Mouse (Mus musculus): ENCODE measurements at regions not wholly inside any gene's neighbourhood (a gene's known extent, or its start where the extent isn't known, plus 50 kb on each side); places are given as distances from the start of the nearest gene placed in this dataset.
"Not testable (repeated sequence)": the region's sequence is repeated elsewhere in the genome, so short reads cannot be mapped to it uniquely, and the experiment has no call there.

DNA sequence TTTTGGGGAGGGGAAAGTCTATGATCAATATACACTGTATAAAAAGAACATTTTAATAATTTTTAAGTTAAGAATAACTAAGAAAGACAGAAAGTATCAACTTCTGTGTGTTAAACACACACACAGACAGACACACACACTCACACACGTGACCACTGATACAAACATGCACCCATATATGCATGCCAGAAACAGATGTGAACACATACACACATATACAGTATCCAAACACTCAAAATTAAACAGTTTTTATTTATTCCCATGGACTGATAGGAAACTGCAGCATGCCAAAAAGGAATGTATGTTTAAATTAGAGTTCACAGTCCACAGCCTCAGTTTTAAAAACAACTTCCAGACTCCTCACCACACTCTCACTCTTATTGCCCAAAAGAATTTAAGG, 203.4 kb upstream of the Tbl1x start:
- no peak for DNase-seq (ENCODE audit: low spot score)

DNA sequence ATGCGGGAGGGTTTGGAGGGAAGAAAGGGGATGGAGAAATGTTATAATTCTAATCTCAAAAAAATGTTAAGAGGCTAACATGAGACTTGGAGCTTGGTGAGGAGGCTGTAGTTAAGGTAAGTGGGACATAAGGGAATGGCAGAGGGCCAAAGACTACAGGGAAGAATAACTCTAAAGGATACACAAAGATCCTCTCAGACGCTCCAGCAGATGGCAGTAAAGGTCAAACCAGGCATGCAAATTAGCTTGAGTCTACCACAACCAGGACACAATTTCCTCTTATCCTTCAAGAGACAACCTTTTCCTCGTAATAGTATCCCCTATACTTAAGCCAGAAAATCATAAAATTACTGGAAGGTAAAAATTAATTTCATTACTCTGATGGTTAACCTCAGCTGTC, 196.4 kb upstream of the Tbl1x start:
- peak; percentile 10 for DNase-seq (ENCODE audit: low spot score)

DNA sequence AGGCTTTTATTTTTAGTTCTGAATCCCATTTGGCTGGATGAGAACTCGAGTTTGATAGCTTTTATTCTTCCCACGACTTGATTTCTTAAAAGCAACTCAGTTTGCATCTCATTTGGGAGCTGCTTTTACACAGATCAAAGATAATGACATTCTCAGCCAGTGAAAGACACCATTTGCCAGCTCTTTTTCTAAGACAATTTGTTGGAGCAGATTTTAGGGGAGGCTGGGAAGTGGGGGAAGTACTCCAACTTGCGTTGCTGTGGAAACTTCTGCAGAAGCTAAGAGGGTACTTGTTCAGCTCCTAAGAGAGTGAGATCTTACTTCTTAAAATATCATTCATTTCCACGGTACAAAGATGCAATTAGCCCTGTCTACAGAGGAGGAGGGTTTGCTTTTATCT, 187.2 kb upstream of the Tbl1x start:
- no peak for DNase-seq (ENCODE audit: low spot score)

DNA sequence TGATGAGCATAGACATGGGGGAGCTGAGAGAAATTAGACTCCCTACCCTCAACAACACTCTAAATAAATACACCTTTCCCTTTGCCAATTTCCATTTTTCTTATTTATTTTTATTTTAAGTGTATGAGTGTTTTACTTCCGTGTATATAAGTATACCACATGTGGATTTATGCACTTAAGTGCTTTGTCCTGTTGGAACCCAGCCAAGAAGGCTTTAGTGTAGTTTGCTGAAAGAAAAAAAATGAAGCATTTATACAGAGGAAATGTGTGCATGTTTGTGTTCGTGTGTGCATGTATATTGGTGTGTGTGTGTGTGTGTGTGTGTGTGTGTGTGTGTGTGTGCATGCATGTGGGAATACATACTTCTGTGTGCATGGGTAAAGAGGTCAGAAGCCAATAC, 157.6 kb upstream of the Tbl1x start:
- DNase-seq (ENCODE audit: low spot score) = no peak

DNA sequence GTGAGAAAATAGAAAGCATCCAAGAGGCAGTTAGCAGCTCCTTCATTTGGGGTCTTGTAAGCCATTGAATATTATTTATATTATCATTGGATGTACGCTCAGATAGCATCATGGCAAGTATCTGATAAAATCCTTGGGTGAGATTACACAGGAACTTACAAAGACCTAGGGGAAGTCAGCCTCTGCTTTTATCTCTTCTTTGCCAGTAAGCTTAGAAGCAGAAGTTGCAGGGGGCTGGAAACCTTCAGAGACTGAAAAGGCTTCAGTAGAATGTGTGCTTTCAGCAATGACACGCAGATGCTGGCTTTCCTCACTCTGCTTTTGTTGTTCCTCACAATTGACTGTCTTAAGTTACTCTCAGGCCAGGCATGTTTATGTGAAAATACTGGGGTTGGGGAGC, 150.3 kb upstream of the Tbl1x start:
- DNase-seq (ENCODE audit: low spot score) = no peak

DNA sequence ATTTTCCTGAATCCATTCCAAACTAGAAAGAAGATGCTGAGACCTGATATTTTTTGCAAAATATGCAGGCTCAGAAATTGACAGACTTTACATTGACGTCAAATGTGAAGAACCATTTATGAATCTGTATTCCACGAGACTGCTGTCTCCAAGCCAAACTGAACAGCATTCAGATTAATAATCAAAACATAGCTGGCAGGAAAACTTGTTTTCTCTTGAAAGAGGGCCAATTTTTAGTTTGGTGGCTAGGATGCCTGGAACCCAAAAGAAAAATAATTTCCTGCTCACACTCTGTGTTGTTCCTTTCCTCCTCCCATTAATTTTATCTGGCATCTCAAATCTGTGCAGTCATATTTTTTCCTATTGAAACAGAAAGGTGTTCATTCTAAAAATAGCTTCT, 149.7 kb upstream of the Tbl1x start:
- no peak for DNase-seq (ENCODE audit: low spot score)

DNA sequence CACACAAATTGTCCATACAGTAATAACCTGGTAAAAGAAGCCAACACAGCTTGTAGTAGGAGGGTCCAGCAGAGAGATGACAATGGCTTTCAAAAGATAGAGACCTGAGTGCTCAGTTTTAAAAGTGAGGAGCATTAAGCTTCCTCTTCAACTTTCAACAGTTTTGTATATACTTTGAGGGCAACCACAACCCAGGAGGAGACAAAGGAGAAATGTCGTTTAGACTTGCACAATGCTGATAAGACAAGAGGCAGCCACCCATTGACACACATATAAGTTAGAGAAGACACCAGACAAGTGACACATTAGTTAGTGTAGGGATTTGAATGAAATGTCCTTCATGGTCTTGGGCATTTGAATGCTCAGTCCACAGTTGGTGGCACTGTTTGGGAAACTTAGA, 147.2 kb upstream of the Tbl1x start:
- no peak for DNase-seq (ENCODE audit: low spot score)

DNA sequence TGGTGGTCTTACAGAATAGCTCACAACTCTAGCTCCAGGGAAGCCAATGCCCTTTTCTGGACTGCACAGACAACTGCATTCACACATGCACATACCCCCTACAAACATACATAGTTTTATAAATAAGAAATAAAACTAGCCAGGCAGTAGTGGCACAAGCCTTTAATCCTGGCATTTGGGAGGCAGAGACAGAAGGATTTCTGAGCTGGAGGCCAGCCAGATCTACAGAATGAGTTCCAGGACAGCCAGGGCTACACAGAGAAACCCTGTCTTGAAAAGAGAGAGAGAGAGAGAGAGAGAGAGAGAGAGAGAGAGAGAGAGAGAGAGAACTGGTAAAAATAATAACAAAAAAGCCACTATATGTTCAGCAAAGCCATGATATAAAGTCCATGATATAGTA, 143.5 kb upstream of the Tbl1x start:
- DNase-seq (ENCODE audit: low spot score) = no peak

DNA sequence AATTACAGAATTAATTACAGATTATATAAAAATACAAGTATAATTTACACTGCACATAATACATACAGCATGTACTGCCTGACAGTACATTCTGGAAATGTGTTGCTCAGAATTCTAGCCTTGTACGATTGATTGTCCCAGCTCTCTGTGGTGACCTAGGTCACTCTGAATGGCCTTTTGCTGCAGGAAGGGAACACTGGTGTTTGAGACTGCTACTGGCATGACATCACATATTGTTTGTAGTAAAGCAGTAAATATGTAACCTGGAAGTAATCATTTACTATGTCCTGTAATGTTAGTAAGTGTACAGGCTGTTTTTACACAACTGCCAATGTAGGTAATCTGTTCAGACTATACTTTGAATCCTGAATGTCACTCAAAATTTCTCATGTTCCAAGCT, 123.5 kb upstream of the Tbl1x start:
- DNase-seq (ENCODE audit: low spot score) = no peak

DNA sequence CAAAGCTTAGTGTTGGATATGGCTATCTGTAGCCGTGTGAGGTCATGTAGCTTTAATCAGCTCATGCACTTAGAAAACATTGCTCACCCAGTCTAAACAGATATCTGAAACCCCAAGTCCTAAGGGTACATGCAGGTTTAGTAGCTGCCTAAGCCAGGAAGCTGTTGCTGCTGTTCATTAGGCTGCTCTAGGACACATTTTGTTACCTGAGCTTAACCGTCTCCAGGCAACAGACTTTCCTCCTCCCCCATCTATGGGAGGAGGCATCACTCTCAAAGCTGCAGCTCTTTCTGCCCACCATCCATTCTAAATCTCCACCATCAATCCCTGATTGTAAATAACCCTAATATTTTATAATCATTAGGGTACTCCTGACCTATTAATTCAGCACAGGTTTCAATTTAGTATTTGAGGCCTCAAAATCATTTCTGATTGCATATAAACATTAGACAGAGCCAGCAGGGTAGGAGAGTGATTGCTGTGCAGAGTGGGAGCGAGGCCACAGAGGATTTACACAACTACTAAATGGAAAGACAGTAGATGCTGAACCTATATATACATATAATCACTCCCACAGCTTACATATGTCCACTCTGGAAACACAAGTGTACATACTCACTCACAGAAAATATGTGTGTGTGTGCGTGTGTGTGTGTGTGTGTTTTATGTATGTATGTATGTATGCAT, 118.9 kb upstream of the Tbl1x start:
- no peak for DNase-seq (ENCODE audit: low spot score)

DNA sequence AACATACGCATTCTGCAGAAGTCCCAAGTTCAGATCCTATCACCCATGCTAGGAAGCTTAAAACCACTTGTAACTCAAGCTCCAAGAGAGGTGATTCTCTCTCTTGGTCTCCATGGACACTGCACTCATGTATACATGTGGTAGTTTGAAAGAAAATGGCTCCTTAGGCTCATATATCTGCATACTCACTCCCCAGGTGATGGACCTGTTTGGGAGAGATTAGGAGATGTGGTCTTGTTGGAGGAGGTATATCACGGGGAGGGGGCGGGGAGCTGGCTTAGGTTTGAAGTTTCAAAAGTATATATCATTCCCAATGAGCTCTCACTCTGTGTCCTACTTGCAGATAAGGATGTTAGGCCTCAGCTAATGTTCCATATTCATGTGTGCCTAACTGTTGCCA, 103.9 kb upstream of the Tbl1x start:
- no peak for DNase-seq (ENCODE audit: low spot score)

DNA sequence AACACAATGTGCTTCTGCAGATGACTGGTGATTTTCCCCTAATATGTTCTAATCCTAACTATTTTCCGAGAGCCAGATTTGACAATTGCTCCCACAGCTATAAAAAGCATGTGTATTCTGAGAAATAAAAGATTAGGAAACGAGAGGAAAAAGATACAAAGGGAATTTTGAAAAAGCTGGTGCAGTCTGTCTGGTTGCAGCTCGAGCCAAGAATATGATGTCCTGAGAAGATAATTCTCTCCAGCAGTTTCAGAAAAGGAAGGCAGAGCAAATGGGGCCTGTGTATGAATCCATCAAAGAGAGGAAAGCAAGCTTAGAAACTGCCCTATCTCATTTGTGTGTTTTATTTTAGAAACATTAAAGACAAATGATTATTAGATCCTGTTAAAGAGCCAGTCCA, 102.9 kb upstream of the Tbl1x start:
- DNase-seq (ENCODE audit: low spot score) = no peak

DNA sequence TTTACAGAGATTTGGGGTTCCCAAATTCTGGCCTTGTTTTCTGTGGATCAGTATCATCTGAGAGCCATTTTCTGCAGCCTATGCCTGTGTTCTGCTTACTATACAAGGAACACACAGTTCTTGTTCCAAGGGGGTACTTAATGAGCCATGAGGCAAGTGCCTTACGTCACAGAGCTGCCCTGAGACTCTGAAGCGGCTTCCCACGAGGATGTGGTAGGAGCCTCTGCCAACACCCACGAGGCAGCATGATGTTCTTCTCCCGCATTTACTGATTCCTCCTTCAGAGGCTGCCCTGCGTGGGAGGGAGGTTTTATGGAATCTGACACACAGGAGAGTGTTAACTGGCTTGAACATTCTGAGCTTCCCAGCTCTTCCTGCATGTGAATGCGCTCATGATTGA, 101.4 kb upstream of the Tbl1x start:
- no peak for DNase-seq (ENCODE audit: low spot score)

DNA sequence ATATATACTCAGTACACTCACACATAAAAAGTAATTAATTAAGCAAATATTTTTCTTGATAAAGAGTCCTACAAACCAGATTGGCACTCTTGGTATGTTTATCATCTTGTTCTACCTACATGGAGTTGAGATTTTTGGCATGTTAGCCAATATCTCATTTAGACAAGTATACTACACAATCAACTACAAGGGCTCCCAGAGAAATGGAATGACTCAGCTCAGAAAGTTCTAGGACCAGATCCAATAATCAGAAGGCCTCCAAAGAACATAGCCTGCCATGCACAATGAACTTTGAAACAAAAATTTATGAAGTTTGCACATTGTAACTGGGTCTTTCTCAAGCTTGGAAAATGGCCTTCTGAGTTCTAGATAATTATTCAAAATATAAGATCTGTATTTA, 100.0 kb upstream of the Tbl1x start:
- DNase-seq (ENCODE audit: low spot score) = no peak

DNA sequence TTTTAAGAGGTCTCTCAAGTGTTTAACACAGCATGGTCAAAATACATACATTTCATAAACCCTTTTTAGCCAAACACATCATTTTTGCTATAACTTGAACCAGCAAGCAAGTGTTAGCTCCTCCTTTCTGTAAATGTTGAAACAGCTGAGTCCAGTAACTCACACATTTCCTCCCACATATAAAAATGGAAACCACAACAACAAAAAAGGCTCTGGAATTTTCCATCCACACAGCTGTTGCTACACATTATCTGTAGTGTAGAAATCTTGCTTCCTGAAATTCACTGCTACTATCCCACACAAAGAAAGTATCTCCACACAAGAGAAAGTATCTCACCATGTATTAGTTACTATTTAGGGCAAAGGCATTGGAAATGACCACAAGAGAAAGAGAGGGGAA, 96.7 kb upstream of the Tbl1x start:
- DNase-seq (ENCODE audit: low spot score) = no peak

DNA sequence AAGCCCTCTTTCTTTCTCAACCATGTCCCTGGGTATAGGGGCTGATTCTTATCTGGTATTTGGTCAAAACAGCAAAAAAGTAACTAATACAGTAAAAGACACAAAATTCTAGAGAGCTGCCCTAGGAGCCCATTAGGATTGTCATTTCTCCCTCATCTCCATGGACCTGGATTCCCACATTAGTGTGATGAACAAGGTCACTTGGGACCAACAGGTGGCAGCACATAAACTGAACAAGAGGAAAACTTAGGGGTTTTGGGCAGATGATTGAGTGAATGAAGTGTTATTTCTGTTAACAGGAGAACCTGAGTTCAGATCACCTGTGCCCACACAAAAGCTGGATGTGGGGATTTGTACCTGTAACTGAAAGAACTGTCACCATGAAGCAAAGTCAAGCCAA, 93.0 kb upstream of the Tbl1x start:
- no peak for DNase-seq (ENCODE audit: low spot score)

DNA sequence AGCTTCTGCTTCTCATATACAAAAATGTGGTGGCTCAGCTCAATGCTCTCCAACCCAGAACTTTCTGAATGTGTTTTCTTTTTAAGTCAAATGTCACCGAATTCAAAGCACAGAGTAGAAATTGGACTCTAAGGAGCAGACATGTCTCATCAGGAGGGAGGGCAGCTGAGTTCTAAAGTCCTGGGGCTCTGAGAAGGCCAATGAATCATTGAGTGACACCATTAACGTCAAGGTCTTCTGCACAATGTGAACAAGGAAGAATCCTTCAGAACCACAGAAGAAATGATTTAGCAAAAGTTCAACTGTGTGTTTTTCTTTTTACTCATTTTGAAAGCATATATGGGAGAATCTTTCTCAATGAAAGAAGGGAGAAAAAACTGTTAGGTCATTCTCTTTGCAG, 88.6 kb upstream of the Tbl1x start:
- DNase-seq (ENCODE audit: low spot score) = no peak

DNA sequence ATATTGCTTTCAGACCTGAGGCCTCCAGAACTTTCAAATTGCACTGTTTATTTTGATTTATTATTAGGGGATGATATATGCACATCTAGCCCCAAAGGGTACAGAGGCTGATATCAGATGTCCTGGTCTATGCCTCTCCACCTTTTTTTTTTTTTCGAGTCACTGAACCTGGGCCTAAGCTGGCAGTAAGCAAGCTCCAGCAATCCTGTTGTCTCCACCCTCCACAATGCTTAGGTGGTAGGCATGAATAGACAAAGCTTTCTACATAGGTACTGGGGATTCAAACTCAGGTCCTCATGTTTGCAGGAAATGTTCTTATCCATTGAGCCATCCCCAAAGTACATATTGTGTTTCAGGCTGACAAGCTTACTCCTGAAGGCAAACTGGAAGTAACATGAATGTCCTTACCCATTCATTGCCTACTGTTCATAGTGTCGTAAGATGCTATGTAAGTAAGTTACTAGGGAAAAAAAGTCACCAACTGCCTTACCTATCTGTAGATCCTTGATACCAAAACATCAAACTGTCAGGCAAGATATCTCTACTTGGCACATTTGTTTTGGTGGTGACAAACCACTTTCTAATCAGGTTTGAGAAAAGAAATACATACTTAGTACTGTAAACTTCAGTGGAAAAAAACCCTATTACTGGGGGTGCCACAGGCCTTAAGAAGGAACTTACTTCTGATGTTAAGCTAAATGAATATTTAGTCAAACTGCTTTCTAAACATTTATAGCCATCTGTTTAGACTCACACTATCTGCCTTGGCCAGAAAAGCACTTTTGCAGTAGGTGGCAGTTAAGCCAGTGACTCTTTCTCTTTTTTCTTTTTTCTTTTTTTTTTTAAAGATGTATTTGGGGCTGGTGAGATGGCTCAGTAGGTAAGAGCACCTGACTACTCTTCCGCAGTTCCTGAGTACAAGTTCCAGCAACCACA, 85.8 kb upstream of the Tbl1x start:
- no peak for DNase-seq (ENCODE audit: low spot score)

DNA sequence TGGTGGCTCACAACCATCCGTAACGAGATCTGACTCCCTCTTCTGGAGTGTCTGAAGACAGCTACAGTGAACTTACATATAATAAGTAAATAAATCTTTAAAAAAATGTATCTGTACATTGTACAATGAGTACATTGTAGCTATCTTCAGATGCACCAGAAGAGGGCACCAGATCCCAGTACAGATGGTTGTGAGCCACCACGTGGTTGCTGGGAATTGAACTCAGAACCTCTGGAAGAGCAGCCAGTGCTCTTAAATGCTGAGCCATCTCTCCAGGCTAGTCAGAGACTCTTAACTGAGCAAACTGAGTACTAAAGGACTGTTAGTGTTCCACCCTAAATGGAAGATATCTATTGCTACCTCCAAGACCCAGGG, 85.1 kb upstream of the Tbl1x start:
- DNase-seq (ENCODE audit: low spot score) = not testable (repeated sequence)

DNA sequence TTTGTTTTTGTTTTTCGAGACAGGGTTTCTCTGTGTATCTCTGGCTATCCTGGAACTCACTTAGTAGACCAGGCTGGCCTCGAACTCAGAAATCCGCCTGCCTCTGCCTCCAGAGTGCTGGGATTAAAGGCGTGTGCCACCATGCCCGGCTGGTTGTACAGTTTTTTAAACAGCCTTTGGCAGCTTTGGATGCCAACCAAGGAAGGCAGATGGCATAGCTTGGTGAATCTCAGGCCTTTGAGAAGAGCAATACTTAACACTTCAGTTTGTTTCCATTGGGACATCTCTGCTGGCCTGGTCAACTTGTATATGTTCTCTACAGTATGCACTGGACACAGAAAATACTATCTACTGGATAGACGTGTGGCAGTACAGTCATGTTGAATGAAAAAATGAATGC, 84.0 kb upstream of the Tbl1x start:
- not testable (repeated sequence) for DNase-seq (ENCODE audit: low spot score)

DNA sequence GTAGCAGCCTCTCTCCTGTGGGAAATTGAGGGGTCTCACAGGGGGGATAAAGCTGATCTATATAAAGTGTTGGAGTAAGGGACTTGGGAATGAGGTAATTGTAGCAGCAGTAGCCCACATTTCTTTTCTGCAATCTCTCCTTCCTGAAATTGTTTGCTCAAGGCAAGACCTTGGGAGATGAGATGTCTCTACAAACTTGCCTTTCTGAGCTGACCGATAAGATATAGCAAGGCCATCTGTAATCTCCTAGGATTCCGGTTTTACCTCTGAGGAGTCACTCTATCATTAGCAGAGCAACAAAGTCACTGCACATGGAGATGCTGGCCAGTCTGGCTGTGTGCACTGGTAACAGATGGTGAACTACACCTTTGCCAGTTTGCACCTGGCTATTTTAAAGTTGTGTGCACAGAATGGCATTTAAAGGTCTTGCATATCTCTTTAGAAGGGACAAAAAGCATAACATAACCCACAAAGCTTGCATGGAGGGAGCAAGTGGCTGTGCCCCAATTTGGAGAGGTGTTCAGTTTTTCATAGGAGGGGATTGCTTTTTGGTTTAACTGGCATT, 78.7 kb upstream of the Tbl1x start:
- no peak for DNase-seq (ENCODE audit: low spot score)

DNA sequence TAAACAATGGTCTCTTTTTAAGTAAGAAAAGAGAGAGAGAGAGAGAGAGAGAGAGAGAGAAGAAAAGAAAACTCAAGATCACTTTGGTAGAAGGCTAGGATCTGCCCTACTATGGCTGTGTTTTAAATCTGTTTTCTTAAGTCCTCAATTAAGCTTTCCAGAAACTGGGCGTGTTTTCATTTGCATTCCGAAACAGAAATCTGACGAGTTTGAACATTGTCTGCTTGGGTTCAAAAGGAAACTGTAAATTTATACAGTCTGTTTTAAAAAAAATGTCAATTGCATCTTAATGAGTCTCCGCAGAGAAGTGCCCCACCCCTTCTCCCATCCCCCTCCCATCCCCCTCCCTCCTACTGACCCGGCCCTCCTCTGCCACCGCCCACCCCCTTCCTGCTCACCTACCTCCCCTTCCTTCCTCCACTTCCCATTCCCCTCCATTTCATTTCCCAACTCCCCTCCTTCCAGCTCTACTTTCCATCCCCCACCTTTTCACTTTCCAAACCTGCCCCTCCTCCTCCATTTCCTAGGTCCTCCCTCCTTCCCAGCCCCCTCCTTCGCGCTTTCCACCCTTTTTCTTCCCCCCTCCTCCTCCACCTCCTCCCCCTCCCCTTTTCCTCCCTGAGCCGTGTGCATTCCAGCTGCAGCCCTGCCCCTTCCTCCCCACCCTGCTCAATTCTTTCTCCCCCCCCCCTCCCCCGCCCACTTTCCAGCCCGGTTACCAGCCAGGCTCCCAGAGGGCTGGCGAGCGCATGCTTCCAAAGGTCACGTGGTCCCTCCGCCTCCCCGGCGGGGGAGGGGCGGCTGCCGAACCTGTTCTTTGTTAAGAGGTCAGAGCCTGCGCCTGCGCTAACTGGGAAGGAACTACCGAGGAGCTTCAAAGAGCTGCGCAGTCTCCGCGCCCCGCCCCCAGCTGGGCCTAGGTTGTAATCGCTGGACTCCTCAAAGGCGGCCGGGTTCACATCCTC, 77.7 kb upstream of the Tbl1x start:
- peak; percentile 81 for DNase-seq (ENCODE audit: low spot score)

Measured in ovary, postnatal 14 days (tissue).